Mouse (Mus musculus): ENCODE results near the gene Tenm2.

GRCm38 (mm10) chr11:36238890-36239289, 996.9 kb downstream of the Tenm2 start:
- no peak for TF ChIP-seq CTCF (IDR thresholded peaks at IDR 0.05; ENCODE audit: extremely low read depth, insufficient read length, insufficient replicate concordance, low read depth, low read length)
- no peak for TF ChIP-seq POLR2A (IDR thresholded peaks at IDR 0.05; ENCODE audit: low read depth, low read length)

Measured in small intestine, adult 2 months (tissue).